Mouse (Mus musculus) cortical plate, adult 2 months (tissue): ENCODE data around the gene Mgl2. TPM values are rescaled to one million over a fixed set of nuclear protein-coding genes. Genes with fewer than 3 reads are reported as not detected.

ENCODE experiments used
- H3K27ac ChIP-seq: fragments of 200-500 bp; 2 replicates; pipeline ENCODE4 v1.5.1; 2012; ENCODE audit warnings: low read length, control low read depth, inconsistent platforms; ENCODE audit not compliant: insufficient read depth
- H3K4me1 ChIP-seq: fragments of 200-500 bp; 2 replicates; pipeline ENCODE4 v1.6.1; 2011; ENCODE audit warnings: low read length; ENCODE audit not compliant: control insufficient read depth, insufficient read depth
- H3K4me3 ChIP-seq: fragments of 200-500 bp; 2 replicates; pipeline ENCODE4 v1.5.1; 2011; ENCODE audit warnings: mild to moderate bottlenecking, low read length, control low read depth; ENCODE audit not compliant: insufficient read depth
- CTCF ChIP-seq: fragments of 200-500 bp; IDR thresholded peaks from 2 replicates; pipeline ENCODE4 v1.5.1; 2011; ENCODE audit warnings: mild to moderate bottlenecking, control low read depth, low read length; ENCODE audit not compliant: insufficient read depth; ENCODE audit errors: extremely low read depth
- POLR2A ChIP-seq: fragments of 200-500 bp; IDR thresholded peaks from 2 replicates; pipeline ENCODE4 v1.6.1; 2011; ENCODE audit warnings: mild to moderate bottlenecking, low read length, control low read depth; ENCODE audit not compliant: insufficient read depth; ENCODE audit errors: extremely low read depth
- polyA plus RNA-seq: library from polyadenylated mRNA; depleted of rRNA; stranded (reverse); fragments of >200 nt; gene quantifications from 2 replicates; pipeline ENCODE4 v1.2.3, GENCODE M21; 2012; rRNA removed

Gene Mgl2
- polyA plus RNA-seq, 1 experiment, result 0.63 TPM

DNA sequence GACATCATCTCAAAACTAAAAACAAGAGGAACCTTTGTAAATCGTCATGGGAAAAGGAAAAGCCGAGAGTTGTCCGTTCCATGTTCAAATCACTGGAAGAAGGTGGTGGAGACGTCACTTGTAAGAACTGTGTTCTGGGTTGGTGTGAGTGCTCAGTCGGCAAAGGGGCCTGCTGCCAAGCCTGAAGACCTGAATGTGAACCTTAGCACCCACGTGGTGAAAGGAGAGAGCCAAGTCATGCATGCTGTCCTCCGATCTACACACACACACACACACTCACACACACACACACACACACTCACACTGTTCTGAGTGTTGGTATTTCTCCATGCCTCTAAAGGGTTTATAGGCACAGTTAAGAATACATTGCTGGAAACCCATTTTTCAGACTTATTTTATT is 41.1 kb downstream of the Mgl2 start:
- Histone ChIP-seq H3K4me1 (no peaks in the 10 kb centered on the region), H3K27ac (no peak overlapping the region), H3K4me3 (no peak overlapping the region)
- no peak for TF ChIP-seq POLR2A

DNA sequence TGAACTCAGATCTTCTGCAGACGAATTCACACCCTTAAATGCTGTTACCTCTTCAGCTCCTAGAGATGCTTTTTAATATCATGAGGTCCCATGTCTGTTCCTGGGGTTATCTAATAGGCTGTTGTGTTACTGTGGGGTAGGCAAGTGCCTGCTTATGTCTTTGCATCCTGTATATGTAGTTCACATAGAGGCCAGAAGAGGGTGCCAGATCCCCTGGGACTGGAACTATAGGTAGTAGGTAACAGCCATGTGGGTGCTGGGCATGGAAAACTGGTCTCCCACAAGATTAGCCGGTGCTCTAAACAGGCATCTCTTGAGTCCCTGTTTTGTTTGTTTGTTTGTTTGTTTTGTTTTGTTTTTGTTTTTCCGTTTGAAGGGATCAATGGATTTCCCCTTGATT is 41.7 kb downstream of the Mgl2 start:
- H3K27ac ChIP-seq, result no peak overlapping the region
- no peaks in the 10 kb centered on the region for H3K4me1 ChIP-seq
- H3K4me3 ChIP-seq, result no peak overlapping the region
- TF ChIP-seq CTCF (peak; percentile 24; the same call in 1 of the 2 replicates), POLR2A (no peak)

DNA sequence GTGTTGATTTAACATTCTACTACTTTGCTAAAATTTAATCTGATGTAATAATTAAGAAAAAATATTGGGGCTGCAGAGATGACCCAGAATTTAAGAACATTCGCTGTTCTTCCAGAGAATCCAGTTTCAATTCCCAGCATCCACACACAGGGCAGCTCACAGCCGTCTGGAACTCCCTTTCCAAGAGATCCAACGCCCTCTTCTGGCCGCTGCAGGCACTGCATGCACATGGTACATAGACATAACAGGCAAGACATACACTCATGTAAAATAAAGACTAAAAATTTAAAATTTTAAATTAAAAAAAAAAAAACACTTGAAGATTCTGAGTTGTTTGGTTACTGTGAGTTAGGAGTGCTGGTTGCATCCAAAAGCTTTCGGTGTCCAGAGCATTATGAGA is 42.2 kb downstream of the Mgl2 start:
- H3K4me3 ChIP-seq, result no peak overlapping the region
- no peak overlapping the region for H3K27ac ChIP-seq
- no peaks in the 10 kb centered on the region for H3K4me1 ChIP-seq
- TF ChIP-seq CTCF (0 out of 2 replicates have a peak, but pooled peaks have one; percentile 13), POLR2A (no peak)

DNA sequence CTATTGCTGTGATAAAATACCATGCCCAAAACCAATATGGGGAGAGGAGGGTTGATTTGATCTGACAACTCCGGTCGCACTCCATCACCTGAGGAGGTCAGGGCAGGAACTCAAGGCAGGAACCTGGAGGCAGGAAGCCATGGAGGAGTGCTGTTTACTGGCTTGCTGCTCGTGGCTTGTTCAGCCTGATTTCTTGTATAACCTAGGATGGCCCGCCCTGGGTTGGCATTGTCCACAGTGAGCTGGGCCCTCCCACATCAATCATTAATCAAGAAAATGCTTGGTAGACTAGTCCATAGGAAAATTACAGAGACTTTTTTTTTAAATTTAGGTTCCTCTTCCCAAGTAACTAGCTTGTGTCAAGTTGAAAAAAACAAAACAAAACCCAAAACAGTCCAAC is 44.4 kb downstream of the Mgl2 start:
- Histone ChIP-seq H3K4me1 (no peaks in the 10 kb centered on the region), H3K4me3 (no peak overlapping the region), H3K27ac (no peak overlapping the region)
- TF ChIP-seq POLR2A (no peak), CTCF (no peak)

DNA sequence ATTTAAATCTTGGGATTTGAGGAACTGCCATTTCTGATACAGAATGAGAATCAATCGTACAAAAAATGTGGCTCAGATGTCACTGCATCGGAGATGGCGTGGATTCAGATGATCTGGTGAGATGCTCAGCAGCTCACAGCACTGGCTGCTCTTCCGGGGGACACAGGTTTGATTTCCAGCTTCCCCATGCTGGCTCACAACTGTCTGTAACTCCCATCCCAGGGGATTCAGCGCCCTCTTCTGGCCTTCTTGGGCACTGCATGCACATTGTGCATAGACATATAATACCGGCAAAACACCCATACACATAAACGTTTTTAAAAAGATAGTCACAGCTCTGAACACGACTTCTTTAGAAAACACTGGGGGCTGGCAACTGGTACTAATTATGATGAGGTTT is 47.5 kb downstream of the Mgl2 start:
- TF ChIP-seq CTCF (no peak), POLR2A (no peak)
- H3K4me3 ChIP-seq, result no peak overlapping the region
- no peaks in the 10 kb centered on the region for H3K4me1 ChIP-seq
- no peak overlapping the region for H3K27ac ChIP-seq

DNA sequence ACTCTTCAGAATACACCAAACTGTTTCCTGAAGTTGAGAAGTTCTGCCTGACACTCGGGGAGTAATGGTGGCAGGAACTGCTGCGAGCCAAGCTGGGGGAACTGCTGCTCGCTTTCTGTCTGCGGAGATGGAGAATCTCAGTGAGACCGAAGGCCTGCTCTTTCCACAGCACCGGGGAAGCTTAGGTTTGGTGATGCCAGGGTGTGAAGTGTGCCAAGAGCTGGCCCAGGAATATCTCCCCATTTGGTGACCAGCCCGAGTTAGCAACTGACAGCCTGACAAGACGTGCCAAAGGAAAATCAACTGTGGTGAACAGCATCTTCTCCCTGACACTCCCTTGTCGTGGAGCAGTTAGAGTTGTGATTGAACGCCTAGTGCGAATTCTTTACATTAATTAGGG is 48.2 kb downstream of the Mgl2 start:
- TF ChIP-seq POLR2A (no peak), CTCF (no peak)
- no peak overlapping the region for H3K27ac ChIP-seq
- no peaks in the 10 kb centered on the region for H3K4me1 ChIP-seq
- H3K4me3 ChIP-seq, result no peak overlapping the region

DNA sequence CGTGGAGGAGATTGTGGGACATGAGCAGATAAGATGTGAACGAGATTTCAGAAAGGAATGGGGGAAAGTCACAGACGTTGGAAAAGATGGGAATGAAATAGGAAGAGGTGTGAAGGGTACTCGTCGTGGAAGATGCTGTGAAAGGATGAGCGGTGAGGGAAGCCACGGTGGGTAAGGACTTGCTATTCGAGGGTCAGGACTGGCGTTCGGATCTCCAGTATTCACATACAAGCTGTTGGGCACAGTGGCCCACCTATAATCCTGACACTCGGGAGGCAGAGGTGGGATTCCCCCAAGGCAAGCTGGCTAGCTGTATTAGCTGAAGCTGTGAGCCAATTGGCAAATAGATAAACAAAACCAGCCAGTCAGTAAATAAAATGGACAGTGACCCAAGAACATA is 48.6 kb downstream of the Mgl2 start:
- H3K4me1 ChIP-seq, result no peaks in the 10 kb centered on the region
- H3K27ac ChIP-seq, result no peak overlapping the region
- TF ChIP-seq POLR2A (no peak), CTCF (no peak)

DNA sequence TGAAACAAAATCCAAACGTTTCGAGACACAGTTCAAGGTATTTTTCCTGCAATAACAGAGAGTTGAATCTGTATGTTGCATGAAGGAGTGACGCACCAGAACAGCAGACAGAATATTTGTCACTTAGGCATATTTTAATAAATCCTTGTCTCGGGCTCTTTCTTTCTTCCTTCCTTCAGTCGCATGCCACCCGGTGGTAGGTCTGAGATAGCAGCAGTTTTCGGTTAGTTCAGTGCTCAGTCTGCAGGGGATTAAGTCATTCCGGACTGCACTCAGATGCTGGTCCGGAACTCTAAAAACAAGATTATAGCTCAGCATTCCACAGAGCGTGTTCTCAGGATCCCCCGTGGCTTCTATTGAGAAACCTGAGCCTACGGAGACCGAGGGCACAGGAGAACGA is 49.3 kb downstream of the Mgl2 start:
- Histone ChIP-seq H3K27ac (no peak overlapping the region), H3K4me3 (no peak overlapping the region), H3K4me1 (no peaks in the 10 kb centered on the region)
- TF ChIP-seq POLR2A (no peak), CTCF (peak; percentile 64)

More for the DNA sequence above, 48.6 kb downstream of the Mgl2 start:
- no peak overlapping the region for H3K4me3 ChIP-seq

DNA sequence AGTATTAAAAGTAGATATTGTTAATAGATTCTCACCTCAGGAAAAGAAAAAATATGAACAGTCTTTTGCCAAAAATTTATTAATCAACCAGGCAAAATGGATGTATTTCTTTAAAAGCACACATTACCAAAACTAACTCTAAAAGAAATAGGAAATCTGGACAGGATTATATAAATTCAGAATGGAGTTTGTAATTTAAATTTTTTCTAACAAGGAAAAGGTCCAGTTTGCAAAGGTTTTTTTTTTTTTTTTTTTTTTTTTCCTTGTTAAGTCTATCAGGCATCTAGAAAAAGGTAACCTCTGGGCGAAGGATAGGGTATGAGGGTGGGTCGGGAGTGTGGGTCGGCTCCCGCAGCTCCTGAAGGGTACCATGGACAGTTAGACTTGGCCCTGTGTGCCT is 50.4 kb downstream of the Mgl2 start:
- H3K4me1 ChIP-seq, result no peaks in the 10 kb centered on the region
- TF ChIP-seq POLR2A (no peak), CTCF (no peak)
- H3K27ac ChIP-seq, result no peak overlapping the region
- no peak overlapping the region for H3K4me3 ChIP-seq

DNA sequence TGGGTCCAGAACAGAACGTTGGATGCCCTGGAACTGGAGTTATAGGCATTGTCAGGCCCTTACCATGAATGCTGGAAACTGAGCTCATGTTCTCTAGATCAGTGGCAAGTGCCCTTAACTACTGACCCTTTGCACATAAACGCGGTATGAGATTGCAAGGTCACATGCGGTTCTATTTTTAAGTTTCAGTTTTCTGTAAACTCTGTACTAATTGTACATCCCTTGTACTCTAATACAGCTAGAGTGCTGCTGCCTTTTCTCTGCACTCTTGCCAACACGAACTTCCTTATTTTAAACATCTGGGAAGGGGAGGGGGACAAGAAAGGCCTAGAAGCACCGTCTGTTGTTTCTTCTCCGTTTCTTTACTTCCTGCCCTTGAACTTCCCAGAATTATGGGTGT is 55.0 kb downstream of the Mgl2 start:
- Histone ChIP-seq H3K27ac (no peak overlapping the region), H3K4me1 (no peaks in the 10 kb centered on the region), H3K4me3 (no peak overlapping the region)
- no peak for TF ChIP-seq CTCF
- no peak for TF ChIP-seq POLR2A

Other genes with a start within 250 kb of the Mgl2 start
- 1.5 and 1.7 TPM in 2 replicates for gene Kctd11, start 248.9 kb upstream of the Mgl2 start, polyA plus RNA-seq
- gene Acap1, start 234.8 kb upstream of the Mgl2 start, polyA plus RNA-seq, result 0.13 and 0.26 TPM in 2 replicates
- gene 2810408A11Rik, start 229.3 kb upstream of the Mgl2 start, polyA plus RNA-seq, result 0.19 and 0.38 TPM in 2 replicates
- gene Neurl4, start 229.3 kb upstream of the Mgl2 start, polyA plus RNA-seq, result 98.3 and 107 TPM in 2 replicates
- 53.5 and 55.2 TPM in 2 replicates for gene Gps2, start 216.4 kb upstream of the Mgl2 start, polyA plus RNA-seq
- gene Eif5a, start 208.4 kb upstream of the Mgl2 start, polyA plus RNA-seq, result 577 and 581 TPM in 2 replicates
- gene Ybx2, start 194.5 kb upstream of the Mgl2 start, polyA plus RNA-seq, result 18.1 and 21.1 TPM in 2 replicates
- gene Slc2a4, start 182.1 kb upstream of the Mgl2 start, polyA plus RNA-seq, result 1.5 and 1.7 TPM in 2 replicates
- gene Cldn7, start 165.6 kb upstream of the Mgl2 start, polyA plus RNA-seq, result not detected in 2 replicates
- 121 and 139 TPM in 2 replicates for gene Ctdnep1, start 149.2 kb upstream of the Mgl2 start, polyA plus RNA-seq
- gene Elp5, start 147.8 kb upstream of the Mgl2 start, polyA plus RNA-seq, result 121 and 126 TPM in 2 replicates
- gene Gabarap, start 139.2 kb upstream of the Mgl2 start, polyA plus RNA-seq, result 330 and 334 TPM in 2 replicates
- 37.6 and 38.2 TPM in 2 replicates for gene Phf23, start 134.6 kb upstream of the Mgl2 start, polyA plus RNA-seq
- gene Dvl2, start 129.7 kb upstream of the Mgl2 start, polyA plus RNA-seq, result 26.9 and 30.4 TPM in 2 replicates
- gene Acadvl, start 114.9 kb upstream of the Mgl2 start, polyA plus RNA-seq, result 66.5 and 71.6 TPM in 2 replicates
- gene Dlg4, start 113.4 kb upstream of the Mgl2 start, polyA plus RNA-seq, result 816 and 828 TPM in 2 replicates
- gene Asgr1, start 76.2 kb upstream of the Mgl2 start, polyA plus RNA-seq, result 2.3 and 3.5 TPM in 2 replicates
- gene Asgr2, start 37.7 kb upstream of the Mgl2 start, polyA plus RNA-seq, result 0.23 TPM in 2 replicates
- 1.1 and 1.6 TPM in 2 replicates for gene Clec10a, start 25.9 kb downstream of the Mgl2 start, polyA plus RNA-seq
- gene Slc16a11, start 82.4 kb downstream of the Mgl2 start, polyA plus RNA-seq, result 57.4 and 62.1 TPM in 2 replicates
- gene Slc16a13, start 90.7 kb downstream of the Mgl2 start, polyA plus RNA-seq, result 6.2 and 6.3 TPM in 2 replicates
- 1.2 and 1.4 TPM in 2 replicates for gene Bcl6b, start 99.5 kb downstream of the Mgl2 start, polyA plus RNA-seq
- gene 0610010K14Rik, start 107.6 kb downstream of the Mgl2 start, polyA plus RNA-seq, result 65.5 and 68.4 TPM in 2 replicates
- 10.0 and 10.4 TPM in 2 replicates for gene Gm21988, start 109.5 kb downstream of the Mgl2 start, polyA plus RNA-seq
- 330 and 337 TPM in 2 replicates for gene Rnasek, start 109.5 kb downstream of the Mgl2 start, polyA plus RNA-seq
- gene Alox12, start 125.0 kb downstream of the Mgl2 start, polyA plus RNA-seq, result 1.5 and 1.6 TPM in 2 replicates
- 0.08 TPM in 1 of 2 replicates, not detected in the other for gene Alox12e, start 192.3 kb downstream of the Mgl2 start, polyA plus RNA-seq
- 0.06 and 0.10 TPM in 2 replicates for gene Alox15, start 221.7 kb downstream of the Mgl2 start, polyA plus RNA-seq